Mouse (Mus musculus): ENCODE data around the gene Adarb1.
A peak's percentile ranks its signal among the peaks of the same experiment; 100 is the strongest.

The Adarb1 gene

DNA sequence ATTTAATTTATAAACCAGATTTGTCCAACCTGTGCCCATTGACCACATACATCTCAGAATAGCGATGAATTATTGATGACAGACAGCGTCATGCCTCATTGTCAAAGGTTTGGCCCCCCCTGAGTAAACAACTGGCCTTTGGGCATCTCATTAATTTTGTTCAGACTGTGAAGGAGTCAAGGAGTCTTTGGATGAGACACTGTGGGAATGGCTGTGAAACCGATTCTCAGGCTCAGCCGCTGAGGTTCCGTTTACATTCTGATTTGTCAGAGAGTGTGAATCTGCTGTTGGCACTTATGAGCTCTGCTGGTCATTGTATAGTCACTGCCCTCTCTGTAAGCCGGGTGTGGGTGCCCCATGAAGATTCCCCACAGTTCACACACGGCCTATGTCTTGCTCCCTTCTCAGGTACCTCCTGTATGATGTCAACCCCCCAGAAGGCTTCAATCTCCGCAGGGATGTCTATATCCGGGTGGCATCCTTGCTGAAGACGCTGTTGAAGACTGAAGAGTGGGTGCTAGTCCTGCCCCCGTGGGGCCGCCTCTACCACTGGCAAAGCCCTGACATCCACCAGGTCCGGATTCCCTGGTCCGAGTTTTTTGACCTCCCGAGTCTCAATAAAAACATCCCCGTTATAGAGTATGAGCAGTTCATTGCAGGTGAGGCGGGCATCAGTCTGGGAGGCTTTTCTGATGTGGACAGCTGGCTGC is 157.7 kb downstream of the Adarb1 start:
- DNase-seq (ENCODE audit: low read depth) = no peak

DNA sequence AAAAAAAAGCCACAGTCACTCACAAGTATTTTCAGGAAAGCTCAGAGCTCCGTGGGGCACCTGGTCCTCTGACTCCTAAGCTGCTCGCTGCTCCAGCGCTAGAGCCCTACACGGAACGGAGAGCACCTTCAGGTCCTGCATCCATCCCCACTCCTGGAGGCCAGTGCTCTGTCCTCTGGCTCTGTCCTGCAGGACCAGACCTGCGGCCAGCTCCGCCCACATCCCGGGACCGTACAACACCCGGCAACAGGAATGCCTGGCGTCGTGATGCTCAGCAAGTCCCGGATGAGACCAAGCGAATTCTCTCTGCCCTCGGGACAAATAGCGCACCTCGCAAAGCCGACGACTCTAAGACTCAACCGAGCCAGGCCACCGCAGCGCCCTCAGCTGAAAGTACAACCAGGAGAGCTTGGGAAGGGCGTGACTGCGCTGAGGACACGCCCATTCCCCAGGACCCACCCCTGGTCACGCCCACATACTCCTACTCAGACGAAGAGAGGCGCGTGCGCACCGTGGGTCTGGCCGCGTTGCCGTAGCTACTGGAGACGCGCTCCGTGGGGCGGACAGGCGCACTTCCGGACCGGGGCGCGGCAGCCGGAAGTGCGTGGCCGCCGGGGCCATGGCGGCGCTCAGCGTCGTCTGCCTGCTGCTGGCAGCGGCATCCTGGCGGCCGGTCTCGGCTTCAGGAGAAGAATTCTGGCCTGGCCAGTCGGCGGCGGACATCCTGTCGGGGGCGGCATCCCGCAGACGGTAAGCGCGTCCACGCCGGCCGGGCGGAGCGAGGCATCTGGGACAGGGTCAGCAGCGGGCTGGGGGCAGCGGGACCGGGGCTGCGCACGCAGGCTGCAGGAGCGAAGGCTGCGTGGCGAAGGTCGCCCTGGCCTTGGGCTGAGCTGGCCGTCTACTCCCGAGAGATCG is 159.1 kb downstream of the Adarb1 start, which contains the start of gene Pofut2:
Gene Pofut2 (plus strand): TSS at position 515 of the 918 bp plus-strand sequence.
- DNase-seq (ENCODE audit: low read depth) = peak; percentile 97

DNA sequence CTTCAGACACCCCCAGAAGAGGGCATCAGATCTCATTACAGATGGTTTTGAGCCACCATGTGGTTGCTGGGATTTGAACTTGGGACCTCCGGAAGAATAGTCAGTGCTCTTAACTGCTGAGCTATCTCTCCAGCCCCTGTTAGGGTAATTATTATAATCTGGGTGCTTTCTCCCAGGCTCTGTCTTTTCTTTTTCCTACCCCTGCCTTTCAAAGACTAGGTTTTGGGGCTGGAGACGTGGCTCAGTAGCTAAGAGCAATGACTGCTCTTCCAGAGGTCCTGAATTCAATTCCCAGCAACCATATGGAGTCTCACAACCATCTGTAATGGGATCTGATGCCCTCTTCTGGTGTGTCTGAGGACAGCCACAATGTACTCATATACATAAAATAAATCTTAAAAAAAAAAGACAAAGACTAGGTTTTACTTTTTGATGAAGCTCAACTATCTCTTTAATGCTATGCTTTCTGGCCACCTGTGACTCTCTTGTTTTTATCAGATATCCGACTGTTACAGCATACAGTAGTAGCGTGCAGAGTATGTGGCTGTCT is 160.0 kb downstream of the Adarb1 start:
- DNase-seq (ENCODE audit: low read depth) = no peak

DNA sequence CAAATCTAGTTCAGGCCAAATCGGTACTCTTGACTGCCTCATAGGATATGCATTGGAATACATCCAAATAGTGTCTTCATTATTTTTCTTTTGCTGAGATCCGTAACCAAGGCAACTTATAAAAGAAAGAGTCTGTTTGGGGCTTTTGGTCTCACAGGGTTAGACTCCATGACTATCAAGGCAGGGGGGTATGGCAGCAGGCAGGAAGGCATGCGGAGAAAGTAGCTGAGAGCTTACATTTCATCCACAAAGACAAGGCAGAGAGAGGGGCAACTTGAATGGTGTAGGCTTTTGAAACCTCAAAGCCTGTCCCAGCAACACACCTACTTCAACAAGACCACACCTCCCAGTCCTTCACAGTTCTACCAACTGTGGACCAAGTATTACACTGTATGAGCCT is 162.4 kb downstream of the Adarb1 start:
- no peak for DNase-seq (ENCODE audit: low read depth)

DNA sequence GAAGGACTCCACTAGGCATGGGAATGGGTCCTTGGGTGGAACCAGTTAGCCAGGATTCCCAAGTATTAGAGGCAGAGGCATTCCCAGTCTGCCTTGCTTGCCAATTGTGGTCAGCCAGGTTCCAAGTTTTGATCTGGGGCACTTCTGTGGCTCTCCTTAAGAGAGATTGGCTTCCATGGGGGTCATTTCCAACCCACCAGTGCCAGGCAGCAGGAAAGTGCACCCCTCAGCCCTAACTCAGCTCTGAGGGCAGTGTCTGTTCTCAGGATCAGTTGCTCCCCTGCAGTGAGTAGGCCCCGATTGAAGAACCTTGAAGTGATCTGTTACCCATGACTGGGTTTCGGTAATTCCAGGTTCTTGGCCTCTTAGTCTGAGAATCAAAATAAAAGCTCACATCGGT is 162.8 kb downstream of the Adarb1 start:
- no peak for DNase-seq (ENCODE audit: low read depth)

DNA sequence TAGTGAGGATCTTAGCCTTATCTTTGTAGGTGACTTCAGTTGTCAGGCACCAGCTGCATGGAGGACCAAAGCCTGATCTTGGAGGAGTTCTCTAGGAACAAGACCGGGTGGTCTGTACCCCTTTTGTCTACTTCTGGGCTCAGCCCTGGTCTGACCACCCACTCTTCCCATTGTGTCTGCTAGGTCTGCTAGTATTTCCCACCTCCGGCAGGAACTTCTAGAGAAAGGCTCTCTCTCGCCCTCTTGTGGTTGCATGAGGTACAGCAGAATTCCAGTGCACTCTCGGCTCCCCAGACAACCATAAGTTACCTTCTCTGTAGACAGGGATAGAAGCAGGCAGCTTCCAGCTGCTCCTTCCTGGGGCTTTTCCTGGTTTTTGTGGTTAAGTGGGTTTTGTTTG is 165.3 kb downstream of the Adarb1 start:
- peak; percentile 74 for DNase-seq (ENCODE audit: low read depth)

DNA sequence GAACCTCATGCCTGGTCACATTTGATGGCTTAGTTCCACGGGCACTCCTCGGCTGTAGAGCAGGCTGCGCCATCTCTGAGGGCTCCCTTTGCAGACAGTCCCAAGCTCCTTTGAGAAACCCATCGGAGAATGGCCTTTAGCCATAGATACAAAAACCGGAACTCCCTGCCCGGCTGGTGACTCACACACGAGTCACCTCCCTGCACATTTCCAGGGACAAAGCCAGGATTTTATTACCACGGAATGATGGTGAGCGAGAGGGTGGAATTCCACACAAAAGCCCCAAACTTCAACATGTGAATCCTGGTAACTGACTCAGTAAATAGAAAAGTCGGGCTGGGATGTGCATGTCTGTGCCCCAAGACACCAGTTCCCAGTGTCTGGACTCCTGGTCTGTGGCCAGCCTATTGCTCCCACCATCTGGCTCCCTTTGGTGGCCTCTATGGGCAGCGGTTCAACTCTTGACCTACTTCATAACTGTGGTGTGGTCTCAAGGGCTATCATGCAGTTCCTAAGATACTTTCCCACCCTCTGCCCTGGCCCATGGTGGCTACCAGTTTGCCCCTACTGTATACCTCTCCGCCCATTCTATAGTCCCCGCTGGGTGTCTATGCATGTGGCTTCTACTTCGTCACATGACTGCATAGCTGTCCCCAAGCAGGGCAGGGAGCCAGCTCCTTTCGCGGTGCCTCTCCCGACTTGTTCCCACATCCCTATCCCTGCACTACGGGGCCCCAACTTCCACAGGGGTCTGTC is 166.1 kb downstream of the Adarb1 start:
- DNase-seq (ENCODE audit: low read depth) = peak; percentile 44

DNA sequence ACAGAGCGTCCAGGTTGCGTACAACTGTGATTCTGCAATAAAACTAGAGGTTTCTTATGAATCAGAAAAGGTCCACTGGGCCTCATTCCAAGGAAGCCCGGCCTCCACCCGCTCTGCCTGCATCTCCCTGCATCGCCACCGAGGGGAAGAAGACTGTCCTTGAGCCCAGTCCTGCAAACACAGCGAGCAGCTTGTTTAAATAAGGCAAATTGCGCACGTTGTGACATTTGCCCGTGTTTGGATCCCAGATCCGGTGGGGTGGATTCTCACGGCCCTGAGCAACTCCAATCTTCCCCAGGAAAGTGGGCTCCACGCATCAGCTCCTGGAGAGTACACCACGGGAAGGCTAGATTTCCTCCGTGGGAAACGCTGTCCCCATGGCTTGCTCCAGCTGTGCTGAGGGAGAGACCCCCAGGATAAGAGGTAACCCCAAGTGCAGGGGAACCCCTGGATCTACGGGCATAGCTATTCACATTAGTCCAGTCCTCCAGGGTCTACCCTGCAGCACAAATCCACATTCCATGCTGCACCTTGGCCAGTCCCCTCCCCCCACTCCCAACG is 166.8 kb downstream of the Adarb1 start:
- DNase-seq (ENCODE audit: low read depth) = no peak

DNA sequence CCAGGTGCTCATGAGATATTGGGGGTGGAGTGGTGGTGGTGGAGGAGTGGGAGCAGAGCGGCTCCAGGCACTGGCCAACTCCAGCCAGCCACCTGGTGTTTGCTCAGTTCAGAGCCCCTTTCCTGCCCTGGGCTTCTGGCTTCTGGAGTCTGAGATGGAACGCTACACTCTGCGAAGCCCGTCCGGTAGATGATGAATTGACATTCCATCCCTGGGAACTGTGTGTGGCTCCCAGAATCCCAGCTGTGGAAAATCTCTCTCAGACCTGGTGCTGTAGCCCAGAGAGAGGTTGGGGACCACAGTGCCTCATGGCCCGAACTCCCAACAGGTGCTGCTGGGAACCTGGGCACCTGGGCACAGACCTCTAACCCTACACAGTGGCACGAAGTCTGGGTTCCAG is 170.4 kb downstream of the Adarb1 start:
- DNase-seq (ENCODE audit: low read depth) = no peak

DNA sequence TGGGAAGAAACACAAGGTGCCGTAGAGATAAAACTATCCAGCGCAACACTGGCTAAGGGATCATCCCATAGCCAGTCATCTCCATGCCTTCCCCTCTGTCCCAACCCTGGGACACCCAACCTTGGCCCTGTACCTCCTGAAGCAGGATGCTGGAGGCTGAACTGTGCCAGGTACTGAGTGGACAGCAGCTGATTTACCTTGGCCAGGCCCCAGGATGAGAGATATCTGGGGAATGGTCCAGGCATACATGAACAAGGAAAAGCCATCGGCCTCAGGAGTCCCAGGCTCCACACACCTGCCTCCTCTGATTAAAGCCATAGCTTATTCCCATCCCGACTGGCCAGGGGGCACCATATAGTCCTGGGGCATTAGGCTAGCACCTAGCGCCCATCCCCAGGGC is 171.0 kb downstream of the Adarb1 start:
- no peak for DNase-seq (ENCODE audit: low read depth)

DNA sequence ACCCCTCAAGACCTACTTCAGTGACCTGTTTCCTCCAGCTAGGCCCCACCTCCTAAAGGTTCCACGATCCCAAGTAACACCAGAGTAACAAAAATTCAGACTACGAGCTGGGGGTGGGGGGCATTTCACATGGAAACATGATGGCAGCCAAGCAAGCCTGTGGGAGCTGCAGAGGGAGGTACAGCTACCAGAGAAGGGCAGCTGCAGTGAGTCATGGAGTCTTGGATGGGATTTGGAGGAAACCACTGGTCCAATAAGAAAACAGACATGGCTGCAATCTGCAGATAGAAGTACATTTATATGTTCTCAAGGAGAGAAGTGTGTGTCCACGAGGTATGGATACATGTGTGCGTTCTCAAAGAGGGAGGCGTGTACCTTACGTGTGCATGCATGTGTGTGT is 173.3 kb downstream of the Adarb1 start:
- no peak for DNase-seq (ENCODE audit: low read depth)

DNA sequence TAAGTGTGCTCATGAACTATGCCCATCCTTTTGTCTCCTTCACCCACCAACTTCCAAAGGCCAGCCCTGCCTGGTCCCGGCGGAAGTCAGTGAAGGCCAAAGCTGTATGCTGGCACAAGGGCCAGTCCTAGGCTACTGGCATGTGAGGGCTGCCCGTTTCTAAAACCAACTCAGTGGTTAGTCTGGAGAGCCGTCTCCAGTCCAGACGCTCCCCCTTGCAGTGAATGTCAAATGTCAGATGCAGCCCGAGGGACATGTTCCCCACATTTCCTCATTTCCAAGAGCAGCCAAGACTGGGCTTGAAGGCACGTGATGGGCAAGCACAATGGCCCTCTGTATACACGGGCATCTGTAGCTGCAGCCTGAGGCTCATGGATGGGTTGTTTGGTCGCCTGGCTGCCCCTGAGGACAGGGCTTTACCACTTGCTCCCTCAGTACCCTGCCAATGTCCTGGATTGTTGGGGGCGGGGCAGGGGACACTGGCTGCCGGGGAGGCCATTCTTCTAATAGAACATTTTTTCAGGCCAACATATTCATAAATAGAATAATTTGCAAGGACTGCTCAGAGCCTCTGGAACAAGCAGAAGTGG is 174.4 kb downstream of the Adarb1 start:
- no peak for DNase-seq (ENCODE audit: low read depth)

DNA sequence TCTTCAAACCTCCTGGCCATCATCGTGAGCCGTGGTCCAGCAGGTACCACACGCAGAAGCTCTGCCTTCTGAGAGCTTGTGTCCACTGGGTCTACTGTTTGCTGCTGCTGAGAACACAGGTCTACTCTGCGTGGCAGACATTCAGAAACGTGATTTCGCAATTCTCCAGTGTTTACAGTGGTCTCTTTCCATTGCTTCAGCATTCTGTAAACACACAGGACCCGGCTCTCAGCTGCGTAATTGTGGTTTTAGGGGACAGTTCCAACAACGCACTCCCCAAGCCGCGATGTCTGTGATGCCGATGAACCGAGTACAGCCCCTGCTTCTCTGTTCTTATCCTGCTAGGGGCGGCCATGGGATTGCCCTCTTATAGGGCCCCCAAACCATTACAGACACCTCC is 175.2 kb downstream of the Adarb1 start:
- no peak for DNase-seq (ENCODE audit: low read depth)

DNA sequence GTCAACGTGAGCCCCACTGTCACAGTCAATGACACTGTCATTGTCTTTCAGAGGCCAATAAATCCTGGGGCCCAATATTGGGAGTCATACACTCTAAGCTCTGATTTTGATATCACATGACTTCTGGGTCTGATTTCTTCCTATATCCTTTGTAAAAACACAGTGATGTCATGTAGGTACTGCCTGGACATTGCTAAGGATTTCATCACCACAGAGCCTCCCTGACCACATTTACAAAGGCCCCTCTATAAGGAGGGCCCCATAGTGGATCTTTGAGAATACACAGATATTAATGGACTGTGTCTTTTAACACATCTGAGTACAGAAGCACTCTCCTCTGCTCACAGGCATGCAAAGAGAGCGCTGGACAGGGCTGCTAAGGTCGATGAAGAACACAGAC is 175.7 kb downstream of the Adarb1 start:
- DNase-seq (ENCODE audit: low read depth) = no peak

DNA sequence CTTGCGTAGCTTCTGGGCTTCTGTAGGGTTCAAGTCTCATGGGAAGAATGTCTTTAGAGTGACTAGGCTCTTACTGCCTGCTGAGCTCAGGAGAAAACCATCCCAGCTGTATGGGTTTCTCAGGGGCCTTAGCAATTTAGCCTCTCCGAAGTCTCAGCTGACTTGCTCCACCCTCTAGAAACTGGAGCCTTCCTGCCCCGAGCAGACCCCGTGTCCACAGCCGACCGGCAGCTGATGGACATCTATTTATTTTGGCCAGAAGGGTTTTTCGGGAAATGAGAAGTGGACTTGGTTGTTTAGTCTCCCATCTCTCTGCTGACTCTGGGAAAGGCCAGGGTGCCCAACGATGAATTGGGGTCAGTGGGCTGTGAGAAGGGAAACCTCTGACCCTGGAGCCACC is 177.3 kb downstream of the Adarb1 start:
- DNase-seq (ENCODE audit: low read depth) = no peak

Measured in 416B (cell line).